Mouse (Mus musculus): ENCODE data around the gene Zfp609. TPM values are rescaled to one million over a fixed set of nuclear protein-coding genes. Genes with fewer than 3 reads are reported as not detected.
"Not testable (repeated sequence)": the region's sequence is repeated elsewhere in the genome, so short reads cannot be mapped to it uniquely, and the experiment has no call there.

Zfp609 gene
- total RNA-seq, 2 experiments from 2014 or later, result 45.2 to 53.4 TPM

- DNase-seq (ENCODE audit: low spot score in 2 of 2); intact Hi-C loops (cut with DNase I): not testable (repeated sequence)
These were observed 137.5 kb downstream of the Zfp609 start for GRCm38 (mm10) chr9:65689869-65690268.

- DNase-seq (ENCODE audit: low spot score in 2 of 2), result no peak
- intact Hi-C loops (cut with DNase I), result no loop called here
These were observed 142.7 kb downstream of the Zfp609 start for GRCm38 (mm10) chr9:65684704-65685103.

GRCm38 (mm10) chr9:65682994-65683393, 144.4 kb downstream of the Zfp609 start:
- DNase-seq (ENCODE audit: low spot score in 2 of 2), result no peak
- intact Hi-C loops (cut with DNase I), result no loop called here

GRCm38 (mm10) chr9:65682183-65682582, 145.2 kb downstream of the Zfp609 start:
- intact Hi-C loops (cut with DNase I), result no loop called here
- no peak for DNase-seq (ENCODE audit: low spot score in 2 of 2)

- intact Hi-C loops (cut with DNase I), result no loop called here
- DNase-seq (ENCODE audit: low spot score in 2 of 2), result no peak
These were observed 145.8 kb downstream of the Zfp609 start for GRCm38 (mm10) chr9:65681634-65681940.

- no peak for DNase-seq (ENCODE audit: low spot score in 2 of 2)
- intact Hi-C loops (cut with DNase I), result no loop called here
These were observed 146.3 kb downstream of the Zfp609 start for GRCm38 (mm10) chr9:65680938-65681633.

GRCm38 (mm10) chr9:65679181-65679761, 148.1 kb downstream of the Zfp609 start:
- intact Hi-C loops (cut with DNase I), result no loop called here
- no peak for DNase-seq (ENCODE audit: low spot score in 2 of 2)

GRCm38 (mm10) chr9:65677119-65677462, 150.3 kb downstream of the Zfp609 start:
- intact Hi-C loops (cut with DNase I), result no loop called here
- DNase-seq (ENCODE audit: low spot score in 2 of 2), result no peak

GRCm38 (mm10) chr9:65676358-65677118, 150.8 kb downstream of the Zfp609 start:
- DNase-seq (ENCODE audit: low spot score in 2 of 2), result peak; percentile 94 to 95
- intact Hi-C loops (cut with DNase I), result no loop called here

GRCm38 (mm10) chr9:65675461-65676357, 151.7 kb downstream of the Zfp609 start:
- intact Hi-C loops (cut with DNase I), result no loop called here
- no peak for DNase-seq (ENCODE audit: low spot score in 2 of 2)

- DNase-seq (ENCODE audit: low spot score in 2 of 2), result no peak
- intact Hi-C loops (cut with DNase I), result no loop called here
These were observed 154.4 kb downstream of the Zfp609 start for GRCm38 (mm10) chr9:65672996-65673395.

GRCm38 (mm10) chr9:65671431-65671931, 155.9 kb downstream of the Zfp609 start:
- intact Hi-C loops (cut with DNase I), result no loop called here
- no peak for DNase-seq (ENCODE audit: low spot score in 2 of 2)

- no peak for DNase-seq (ENCODE audit: low spot score in 2 of 2)
- intact Hi-C loops (cut with DNase I), result loop anchor here (5.0 to 10.0 kb wide), 2 partner anchors 153 to 185 kb away; no protein-coding TSS in a partner anchor
These were observed 159.7 kb downstream of the Zfp609 start, which contains the start of gene Oaz2 for GRCm38 (mm10) chr9:65667701-65668100. Gene Oaz2 (plus strand): TSS chr9:65668001.

GRCm38 (mm10) chr9:65666042-65666441, 161.3 kb downstream of the Zfp609 start:
- peak in 1 of 2 experiments; percentile 43 for DNase-seq (ENCODE audit: low spot score in 2 of 2)
- intact Hi-C loops (cut with DNase I), result loop anchor here (5.0 to 10.0 kb wide), 2 partner anchors 151 to 186 kb away; no protein-coding TSS in a partner anchor

- DNase-seq (ENCODE audit: low spot score in 2 of 2), result peak; percentile 33 to 49
- intact Hi-C loops (cut with DNase I), result loop anchor here (2.0 to 10.0 kb wide), 2 partner anchors 59 to 149 kb away; no protein-coding TSS in a partner anchor
These were observed 163.2 kb downstream of the Zfp609 start for GRCm38 (mm10) chr9:65664163-65664562.

GRCm38 (mm10) chr9:65661493-65661892, 165.9 kb downstream of the Zfp609 start:
- intact Hi-C loops (cut with DNase I), result loop anchor here (10.0 kb wide), 1 partner anchor 147 kb away; no protein-coding TSS in a partner anchor
- no peak for DNase-seq (ENCODE audit: low spot score in 2 of 2)

- intact Hi-C loops (cut with DNase I), result loop anchor here (10.0 kb wide), 1 partner anchor 146 kb away; no protein-coding TSS in a partner anchor
- no peak for DNase-seq (ENCODE audit: low spot score in 2 of 2)
These were observed 166.3 kb downstream of the Zfp609 start for GRCm38 (mm10) chr9:65661029-65661428.

GRCm38 (mm10) chr9:65657218-65657617, 170.1 kb downstream of the Zfp609 start:
- intact Hi-C loops (cut with DNase I), result loop anchor here (5.0 kb wide), 1 partner anchor 35 kb away; no protein-coding TSS in a partner anchor
- DNase-seq (ENCODE audit: low spot score in 2 of 2), result no peak

GRCm38 (mm10) chr9:65655540-65655939, 171.8 kb downstream of the Zfp609 start:
- no peak for DNase-seq (ENCODE audit: low spot score in 2 of 2)
- intact Hi-C loops (cut with DNase I), result loop anchor here (5.0 kb wide), 1 partner anchor 33 kb away; no protein-coding TSS in a partner anchor

Measured in left cerebral cortex, postnatal 36 days (tissue).